Mouse (Mus musculus) kidney, adult 18-20 months (tissue): ENCODE data around the gene Sdhaf4.

Experiments used
- DNase-seq: peaks from one replicate; pipeline ENCODE4 v3.0.0; 2021

The Sdhaf4 gene

GRCm38 (mm10) chr1:23953921-23954320, 51.5 kb downstream of the Sdhaf4 start:
- peak; percentile 60 for DNase-seq

GRCm38 (mm10) chr1:23948778-23949699, 56.4 kb downstream of the Sdhaf4 start:
- DNase-seq: no peak

DNA sequence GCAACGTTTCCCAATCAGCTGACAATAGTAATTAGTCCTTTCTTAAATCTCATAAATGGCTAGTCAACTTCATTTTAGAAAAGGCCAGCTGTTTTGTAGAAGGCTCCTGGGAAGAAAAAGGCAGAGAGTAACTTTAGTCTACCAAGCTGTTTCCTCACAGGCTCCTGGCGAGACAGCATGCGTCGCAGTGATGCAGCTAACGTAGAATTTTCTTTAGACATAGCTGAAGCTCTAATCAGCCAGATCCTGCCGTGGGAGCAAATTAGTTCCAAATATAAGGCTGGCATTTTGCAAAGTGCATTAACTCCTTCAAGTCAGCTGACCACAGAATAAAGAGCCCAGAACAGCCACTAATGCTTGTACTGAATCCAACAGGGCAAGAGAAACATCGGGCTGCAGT, 57.2 kb downstream of the Sdhaf4 start:
- no peak for DNase-seq
